Mouse (Mus musculus) olfactory bulb, adult 2 months (tissue): Measurements from ENCODE around the gene Hnrnpab. TPM values are rescaled to one million over a fixed set of nuclear protein-coding genes. Genes with fewer than 3 reads are reported as not detected.

ENCODE experiments used
- H3K27ac ChIP-seq: fragments of 200-500 bp; 2 replicates; pipeline ENCODE4 v1.5.1; 2012; ENCODE audit warnings: low read depth, low read length; ENCODE audit not compliant: insufficient read depth
- H3K4me1 ChIP-seq: fragments of 200-500 bp; 2 replicates; pipeline ENCODE4 v1.6.1; 2012; ENCODE audit warnings: low read length; ENCODE audit not compliant: control insufficient read depth, insufficient read depth
- H3K4me3 ChIP-seq: fragments of 200-500 bp; 2 replicates; pipeline ENCODE4 v1.5.1; 2012; ENCODE audit warnings: mild to moderate bottlenecking, low read depth, low read length, moderate library complexity; ENCODE audit not compliant: insufficient read depth
- CTCF ChIP-seq: fragments of 200-500 bp; IDR thresholded peaks from 2 replicates; pipeline ENCODE4 v1.5.1; 2012; ENCODE audit warnings: low read depth, mild to moderate bottlenecking, low read length, moderate library complexity; ENCODE audit not compliant: insufficient read depth
- POLR2A ChIP-seq: fragments of 200-500 bp; IDR thresholded peaks from 2 replicates; pipeline ENCODE4 v1.6.1; 2012; ENCODE audit warnings: mild to moderate bottlenecking, low read depth, low read length, moderate library complexity; ENCODE audit not compliant: insufficient read depth
- WGBS: fragments of 180-500 bp; shearing (Covaris S2); methylation state at CpG from one replicate; pipeline ENCODE4 v1.1.7; 2018; 5-methylcytosine and 5-hydroxymethylcytosine counted together
- polyA plus RNA-seq: library from polyadenylated mRNA; stranded (reverse); fragments of >200 nt; gene quantifications from 2 replicates; pipeline ENCODE4 v1.2.4, GENCODE M21; 2012; ENCODE audit warnings: low replicate concordance; ENCODE audit not compliant: missing spikeins, insufficient read depth, insufficient read length

The Hnrnpab gene
- polyA plus RNA-seq, 1 experiment, result 328 TPM

GRCm38 (mm10) chr11:51594715-51595350, 11.8 kb downstream of the Hnrnpab start:
- H3K4me1 ChIP-seq, result no peaks in the 10 kb centered on the region

GRCm38 (mm10) chr11:51593849-51594248, 12.8 kb downstream of the Hnrnpab start:
- H3K27ac ChIP-seq, result no peak overlapping the region
- 87% methylated on average over 6 of the region's 6 CpGs for WGBS
- H3K4me3 ChIP-seq, result no peak overlapping the region
- TF ChIP-seq POLR2A (no peak), CTCF (no peak)
- no peaks in the 10 kb centered on the region for H3K4me1 ChIP-seq

More at GRCm38 (mm10) chr11:51594715-51595350, 11.8 kb downstream of the Hnrnpab start:
- 64% methylated on average over 3 of the region's 3 CpGs for WGBS
- TF ChIP-seq CTCF (no peak), POLR2A (no peak)
- Histone ChIP-seq H3K4me3 (no peak overlapping the region), H3K27ac (no peak overlapping the region)

GRCm38 (mm10) chr11:51593368-51593767, 13.3 kb downstream of the Hnrnpab start:
- TF ChIP-seq CTCF, result no peak
- no peak for TF ChIP-seq POLR2A
- no peak overlapping the region for H3K4me3 ChIP-seq
- no peak overlapping the region for H3K27ac ChIP-seq
- H3K4me1 ChIP-seq, result no peaks in the 10 kb centered on the region
- 94% methylated on average over 4 of the region's 4 CpGs for WGBS

- TF ChIP-seq POLR2A (no peak), CTCF (no peak)
- H3K4me3 ChIP-seq, result no peak overlapping the region
- no peak overlapping the region for H3K27ac ChIP-seq
- no peaks in the 10 kb centered on the region for H3K4me1 ChIP-seq
- WGBS, result 87% methylated on average over 7 of the region's 7 CpGs
Observed at GRCm38 (mm10) chr11:51591915-51592314, 14.7 kb downstream of the Hnrnpab start.

GRCm38 (mm10) chr11:51591168-51591567, 15.5 kb downstream of the Hnrnpab start:
- 53% methylated on average over 7 of the region's 7 CpGs for WGBS
- no peak overlapping the region for H3K27ac ChIP-seq
- H3K4me3 ChIP-seq, result no peak overlapping the region
- TF ChIP-seq POLR2A, result no peak
- no peak for TF ChIP-seq CTCF
- H3K4me1 ChIP-seq, result peaks cover 4% of the 10 kb centered on the region

GRCm38 (mm10) chr11:51590002-51590401, 16.6 kb downstream of the Hnrnpab start:
- Histone ChIP-seq H3K27ac (no peak overlapping the region), H3K4me1 (peaks cover 12% of the 10 kb centered on the region), H3K4me3 (no peak overlapping the region)
- TF ChIP-seq POLR2A (no peak), CTCF (no peak)

- no peak overlapping the region for H3K27ac ChIP-seq
- TF ChIP-seq POLR2A (no peak), CTCF (no peak)
- WGBS, result 94% methylated on average over 3 of the region's 3 CpGs
Observed at GRCm38 (mm10) chr11:51588833-51589232, 17.8 kb downstream of the Hnrnpab start.

GRCm38 (mm10) chr11:51587059-51587458, 19.6 kb downstream of the Hnrnpab start:
- Histone ChIP-seq H3K27ac (no peak overlapping the region), H3K4me3 (no peak overlapping the region), H3K4me1 (peaks cover 12% of the 10 kb centered on the region)
- WGBS, result 78% methylated on average over 1 of the region's 1 CpGs
- TF ChIP-seq CTCF (no peak), POLR2A (no peak)

More at GRCm38 (mm10) chr11:51588833-51589232, 17.8 kb downstream of the Hnrnpab start:
- Histone ChIP-seq H3K4me1 (peaks cover 12% of the 10 kb centered on the region), H3K4me3 (no peak overlapping the region)

GRCm38 (mm10) chr11:51586411-51586810, 20.2 kb downstream of the Hnrnpab start:
- 86% methylated on average over 13 of the region's 13 CpGs for WGBS
- no peak overlapping the region for H3K4me3 ChIP-seq

GRCm38 (mm10) chr11:51585608-51586252, 20.9 kb downstream of the Hnrnpab start:
- H3K4me3 ChIP-seq, result peak overlapping the region; percentile 55
- TF ChIP-seq POLR2A (no peak), CTCF (no peak)
- no peak overlapping the region for H3K27ac ChIP-seq
- WGBS, result 63% methylated on average over 8 of the region's 8 CpGs
- H3K4me1 ChIP-seq, result peaks cover 12% of the 10 kb centered on the region

More at GRCm38 (mm10) chr11:51586411-51586810, 20.2 kb downstream of the Hnrnpab start:
- Histone ChIP-seq H3K27ac (no peak overlapping the region), H3K4me1 (peaks cover 12% of the 10 kb centered on the region)
- TF ChIP-seq POLR2A, result no peak
- TF ChIP-seq CTCF, result no peak
